Mouse (Mus musculus): ENCODE measurements at regions not wholly inside any gene's neighbourhood (a gene's known extent, or its start where the extent isn't known, plus 50 kb on each side); places are given as distances from the start of the nearest gene placed in this dataset.

DNA sequence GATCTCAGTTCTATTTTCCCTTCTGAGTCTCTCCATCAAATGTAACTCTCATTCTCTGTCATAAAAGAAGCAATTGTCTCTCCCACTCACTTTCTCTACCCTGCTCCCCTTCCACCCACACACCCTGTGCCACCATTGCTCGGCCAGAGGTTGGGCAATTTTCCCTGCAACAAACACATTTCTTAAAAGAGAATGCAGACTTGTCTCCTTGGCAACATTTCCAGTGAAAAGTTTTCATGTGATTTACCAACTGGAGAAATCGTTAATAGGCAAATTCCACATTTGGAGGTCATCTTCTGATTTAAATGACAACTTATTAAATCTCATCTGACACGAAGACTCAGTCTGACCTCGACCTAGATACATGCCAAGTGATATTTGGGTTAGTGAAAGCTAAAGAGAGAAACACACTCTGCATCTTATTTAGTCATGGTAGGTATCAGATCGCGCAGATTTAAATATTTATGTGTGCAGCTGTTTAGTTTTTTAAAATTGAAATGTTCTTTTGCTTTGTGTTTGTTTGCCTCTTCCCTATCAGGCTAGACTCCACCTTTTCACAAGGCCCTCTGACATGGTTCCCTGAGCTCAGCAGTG lies 568.1 kb downstream of the 1190002N15Rik start:
- Histone ChIP-seq H3K9ac (no peak overlapping the region), H3K4me2 (no peak overlapping the region), H3K36me3 (no peaks in the 10 kb centered on the region), H3K9me3 (no peaks in the 10 kb centered on the region), H3K27ac (no peak overlapping the region), H3K4me1 (no peaks in the 10 kb centered on the region), H3K4me3 (replicated peaks) (no peak overlapping the region), H3K27me3 (replicated peaks) (no peaks in the 10 kb centered on the region)
- 78% methylated on average over 6 of the region's 6 CpGs for WGBS
- ATAC-seq (ENCODE audit: insufficient read depth, low FRiP score, low read depth), result no peak

- no peak overlapping the region for H3K27ac ChIP-seq
- ATAC-seq (ENCODE audit: insufficient read depth, low FRiP score, low read depth), result no peak
- no peak overlapping the region for H3K9ac ChIP-seq
- 85% methylated on average over 5 of the region's 5 CpGs for WGBS
- no peak overlapping the region for H3K4me3 ChIP-seq (replicated peaks)
- H3K27me3 ChIP-seq (replicated peaks), result no peaks in the 10 kb centered on the region
- H3K4me2 ChIP-seq, result no peak overlapping the region
- no peaks in the 10 kb centered on the region for H3K9me3 ChIP-seq
- H3K4me1 ChIP-seq, result no peaks in the 10 kb centered on the region
- no peaks in the 10 kb centered on the region for H3K36me3 ChIP-seq
Measured at GRCm38 (mm10) chr9:93969118-93969517, 568.8 kb downstream of the 1190002N15Rik start.

- no peak for ATAC-seq (ENCODE audit: insufficient read depth, low FRiP score, low read depth)
- no peak overlapping the region for H3K9ac ChIP-seq
- H3K4me3 ChIP-seq (replicated peaks), result no peak overlapping the region
- H3K27me3 ChIP-seq (replicated peaks), result no peaks in the 10 kb centered on the region
- H3K27ac ChIP-seq, result no peak overlapping the region
- no peaks in the 10 kb centered on the region for H3K9me3 ChIP-seq
- no peaks in the 10 kb centered on the region for H3K36me3 ChIP-seq
- H3K4me2 ChIP-seq, result no peak overlapping the region
- no peaks in the 10 kb centered on the region for H3K4me1 ChIP-seq
Measured at GRCm38 (mm10) chr9:93955235-93956040, 582.4 kb downstream of the 1190002N15Rik start.

- no peak overlapping the region for H3K27ac ChIP-seq
- no peak for ATAC-seq (ENCODE audit: insufficient read depth, low FRiP score, low read depth)
- H3K4me1 ChIP-seq, result no peaks in the 10 kb centered on the region
- H3K36me3 ChIP-seq, result no peaks in the 10 kb centered on the region
- 64% methylated on average over 1 of the region's 1 CpGs for WGBS
- H3K27me3 ChIP-seq (replicated peaks), result no peaks in the 10 kb centered on the region
- H3K4me3 ChIP-seq (replicated peaks), result no peak overlapping the region
- H3K9me3 ChIP-seq, result no peaks in the 10 kb centered on the region
- no peak overlapping the region for H3K4me2 ChIP-seq
- H3K9ac ChIP-seq, result no peak overlapping the region
Measured at GRCm38 (mm10) chr9:93948671-93949070, 589.2 kb downstream of the 1190002N15Rik start.

DNA sequence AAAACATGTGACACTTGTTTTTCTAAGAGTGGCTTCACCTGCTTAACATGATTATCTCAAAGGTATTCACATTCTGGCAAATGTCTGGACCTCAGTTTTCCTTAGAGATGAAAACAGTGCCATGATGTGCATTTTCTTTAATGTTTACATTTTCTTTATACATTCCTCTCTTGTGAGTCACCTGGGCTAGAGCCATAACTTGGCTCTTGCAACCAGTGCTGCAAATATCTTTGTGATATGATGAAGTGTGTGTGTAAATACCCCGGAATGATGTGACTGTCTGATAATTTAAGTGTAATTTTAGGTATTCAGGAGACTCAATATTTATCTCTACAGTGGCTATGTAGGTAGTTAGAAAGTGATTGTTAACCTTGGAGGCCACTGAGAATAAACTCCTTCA lies 590.8 kb downstream of the 1190002N15Rik start:
- Histone ChIP-seq H3K27ac (no peak overlapping the region), H3K4me1 (no peaks in the 10 kb centered on the region), H3K4me2 (no peak overlapping the region), H3K27me3 (replicated peaks) (no peaks in the 10 kb centered on the region), H3K4me3 (replicated peaks) (no peak overlapping the region), H3K9ac (no peak overlapping the region), H3K9me3 (no peaks in the 10 kb centered on the region), H3K36me3 (no peaks in the 10 kb centered on the region)
- no peak for ATAC-seq (ENCODE audit: insufficient read depth, low FRiP score, low read depth)
- WGBS, result 62% methylated on average over 1 of the region's 1 CpGs

- Histone ChIP-seq H3K4me3 (replicated peaks) (no peak overlapping the region), H3K4me2 (no peak overlapping the region), H3K36me3 (no peaks in the 10 kb centered on the region), H3K27me3 (replicated peaks) (no peaks in the 10 kb centered on the region), H3K9me3 (no peaks in the 10 kb centered on the region), H3K9ac (no peak overlapping the region), H3K4me1 (no peaks in the 10 kb centered on the region), H3K27ac (no peak overlapping the region)
- WGBS, result 63% methylated on average over 3 of the region's 3 CpGs
- ATAC-seq (ENCODE audit: insufficient read depth, low FRiP score, low read depth), result no peak
Measured at GRCm38 (mm10) chr9:93940193-93940592, 597.7 kb downstream of the 1190002N15Rik start.

DNA sequence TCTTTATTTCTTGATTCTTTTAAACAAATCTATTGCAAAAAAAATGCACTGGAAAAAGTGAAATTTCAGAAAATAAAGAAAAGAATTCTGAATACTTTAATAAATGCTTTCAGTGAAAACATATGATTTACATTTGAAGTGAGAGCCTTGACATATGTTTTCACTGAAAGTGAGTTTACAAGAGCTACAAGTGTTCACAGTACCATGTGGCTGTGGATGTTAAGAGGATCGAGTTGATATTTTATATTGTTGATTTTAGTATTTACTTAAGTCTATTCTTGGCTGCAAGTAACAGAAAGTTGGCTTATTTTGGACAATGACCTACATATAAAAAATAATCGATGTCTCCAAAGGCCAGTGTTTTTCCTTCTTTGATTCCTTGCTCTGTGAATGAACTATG lies 607.2 kb downstream of the 1190002N15Rik start:
- no peak overlapping the region for H3K9ac ChIP-seq
- H3K9me3 ChIP-seq, result no peaks in the 10 kb centered on the region
- no peak overlapping the region for H3K27ac ChIP-seq
- H3K4me1 ChIP-seq, result no peaks in the 10 kb centered on the region
- H3K36me3 ChIP-seq, result no peaks in the 10 kb centered on the region
- 56% methylated on average over 2 of the region's 2 CpGs for WGBS
- H3K27me3 ChIP-seq (replicated peaks), result no peaks in the 10 kb centered on the region
- H3K4me3 ChIP-seq (replicated peaks), result no peak overlapping the region
- ATAC-seq (ENCODE audit: insufficient read depth, low FRiP score, low read depth), result no peak
- no peak overlapping the region for H3K4me2 ChIP-seq

- Histone ChIP-seq H3K9me3 (no peaks in the 10 kb centered on the region), H3K36me3 (no peaks in the 10 kb centered on the region), H3K4me3 (replicated peaks) (no peak overlapping the region), H3K4me1 (no peaks in the 10 kb centered on the region), H3K4me2 (no peak overlapping the region), H3K27me3 (replicated peaks) (no peaks in the 10 kb centered on the region), H3K27ac (no peak overlapping the region), H3K9ac (no peak overlapping the region)
- WGBS, result 70% methylated on average over 1 of the region's 1 CpGs
- no peak for ATAC-seq (ENCODE audit: insufficient read depth, low FRiP score, low read depth)
Measured at GRCm38 (mm10) chr9:93889256-93889655, 648.6 kb downstream of the 1190002N15Rik start.

DNA sequence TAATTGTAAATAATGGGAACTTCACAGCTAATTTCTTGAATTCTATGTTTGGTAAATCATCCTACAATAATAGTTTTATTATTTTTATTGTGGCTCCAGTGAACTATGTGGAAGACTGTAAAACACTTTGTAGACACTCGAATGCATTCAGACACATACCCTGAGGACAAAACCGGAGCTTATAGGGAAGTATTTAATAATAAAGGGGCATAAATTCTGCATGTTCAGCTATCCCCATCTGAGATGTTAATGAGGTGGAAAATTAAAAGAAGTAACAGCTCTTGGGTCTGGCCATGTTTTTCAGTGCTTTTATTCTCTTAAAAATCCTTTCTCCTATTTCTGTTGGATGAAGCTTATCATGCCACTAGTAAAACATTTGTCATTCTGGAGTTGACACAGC lies 657.8 kb downstream of the 1190002N15Rik start:
- no peak overlapping the region for H3K9ac ChIP-seq
- no peak overlapping the region for H3K27ac ChIP-seq
- H3K36me3 ChIP-seq, result no peaks in the 10 kb centered on the region
- H3K4me2 ChIP-seq, result no peak overlapping the region
- no peak for ATAC-seq (ENCODE audit: insufficient read depth, low FRiP score, low read depth)
- no peak overlapping the region for H3K4me3 ChIP-seq (replicated peaks)
- WGBS, result 70% methylated on average over 2 of the region's 2 CpGs
- H3K9me3 ChIP-seq, result no peaks in the 10 kb centered on the region
- H3K4me1 ChIP-seq, result no peaks in the 10 kb centered on the region
- no peaks in the 10 kb centered on the region for H3K27me3 ChIP-seq (replicated peaks)

DNA sequence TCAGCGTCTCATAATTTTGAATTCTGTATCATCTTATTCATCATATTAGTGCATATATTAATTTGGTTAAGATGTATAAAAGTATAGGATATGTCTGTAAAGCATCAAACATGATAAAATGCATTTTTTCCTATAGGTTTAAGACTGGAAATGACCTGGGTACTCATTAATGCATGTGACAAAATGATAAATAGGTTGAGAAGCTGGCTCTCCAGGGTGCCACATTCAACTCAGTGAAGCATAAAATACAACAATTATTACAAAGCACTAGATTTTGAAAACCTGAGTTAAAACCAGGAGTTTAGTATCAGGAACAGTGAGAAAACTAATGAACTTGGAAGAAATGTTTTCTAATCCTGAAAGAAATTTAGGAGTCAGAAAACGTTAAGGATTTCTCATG lies 658.3 kb downstream of the 1190002N15Rik start:
- Histone ChIP-seq H3K9ac (no peak overlapping the region), H3K4me2 (no peak overlapping the region), H3K36me3 (no peaks in the 10 kb centered on the region), H3K4me3 (replicated peaks) (no peak overlapping the region), H3K27ac (no peak overlapping the region), H3K4me1 (no peaks in the 10 kb centered on the region), H3K9me3 (no peaks in the 10 kb centered on the region), H3K27me3 (replicated peaks) (no peaks in the 10 kb centered on the region)
- WGBS, result 74% methylated on average over 2 of the region's 2 CpGs
- no peak for ATAC-seq (ENCODE audit: insufficient read depth, low FRiP score, low read depth)

GRCm38 (mm10) chr9:93870778-93871177 lies 667.1 kb downstream of the 1190002N15Rik start:
- no peak for ATAC-seq (ENCODE audit: insufficient read depth, low FRiP score, low read depth)
- Histone ChIP-seq H3K27ac (no peak overlapping the region), H3K4me3 (replicated peaks) (no peak overlapping the region), H3K9me3 (no peaks in the 10 kb centered on the region), H3K9ac (no peak overlapping the region), H3K4me2 (no peak overlapping the region), H3K36me3 (no peaks in the 10 kb centered on the region), H3K4me1 (no peaks in the 10 kb centered on the region), H3K27me3 (replicated peaks) (no peaks in the 10 kb centered on the region)
- WGBS, result 79% methylated on average over 7 of the region's 7 CpGs

- ATAC-seq (ENCODE audit: insufficient read depth, low FRiP score, low read depth), result no peak
- Histone ChIP-seq H3K27me3 (replicated peaks) (no peaks in the 10 kb centered on the region), H3K36me3 (no peaks in the 10 kb centered on the region), H3K4me2 (no peak overlapping the region), H3K4me1 (no peaks in the 10 kb centered on the region), H3K27ac (no peak overlapping the region), H3K9ac (no peak overlapping the region), H3K9me3 (no peaks in the 10 kb centered on the region), H3K4me3 (replicated peaks) (no peak overlapping the region)
- WGBS, result 70% methylated on average over 2 of the region's 2 CpGs
Measured at GRCm38 (mm10) chr9:93857937-93858336, 679.9 kb downstream of the 1190002N15Rik start.

Measured in stomach, embryonic 15.5 days (tissue).